Mouse (Mus musculus) stomach, embryonic 14.5 days (tissue): ENCODE results near the gene Rab21. TPM values are rescaled to one million over a fixed set of nuclear protein-coding genes. Genes with fewer than 3 reads are reported as not detected.

Source experiments
- ATAC-seq: fragments of 200-750 bp; cut with Nextera tagmentation; 2 replicates; pipeline ENCODE4 v1.8.0; 2017; ENCODE audit warnings: low read depth, moderate TSS enrichment; ENCODE audit not compliant: insufficient number of reproducible peaks, insufficient read depth, low FRiP score
- H3K27ac ChIP-seq: fragments of 300-500 bp; sonication (generic); 2 replicates; pipeline ENCODE4 v1.5.1; 2014; ENCODE audit warnings: mild to moderate bottlenecking, low read length, moderate library complexity, mixed read lengths
- H3K27me3 ChIP-seq: fragments of 300-500 bp; sonication (generic); 2 replicates; pipeline ENCODE4 v1.6.1; 2014; ENCODE audit warnings: low read length, control low read depth, mixed read lengths; ENCODE audit not compliant: control insufficient read depth, insufficient read depth
- H3K36me3 ChIP-seq: fragments of 300-500 bp; sonication (generic); 2 replicates; pipeline ENCODE4 v1.6.1; 2014; ENCODE audit warnings: mild to moderate bottlenecking, control low read depth, low read length, moderate library complexity, mixed read lengths; ENCODE audit not compliant: control insufficient read depth, insufficient read depth
- H3K4me1 ChIP-seq: fragments of 300-500 bp; sonication (generic); 2 replicates; pipeline ENCODE4 v1.6.1; 2014; ENCODE audit warnings: low read length, control low read depth, mixed read lengths; ENCODE audit not compliant: control insufficient read depth, insufficient read depth
- H3K4me2 ChIP-seq: fragments of 300-500 bp; sonication (generic); replicated peaks from 2 replicates; pipeline ENCODE4 v1.6.1; 2014; ENCODE audit warnings: low read depth, low read length, control low read depth
- H3K4me3 ChIP-seq: fragments of 300-500 bp; sonication (generic); 2 replicates; pipeline ENCODE4 v1.5.1; 2014; ENCODE audit warnings: low read depth, low read length, control low read depth
- H3K9ac ChIP-seq: fragments of 300-500 bp; sonication (generic); replicated peaks from 2 replicates; pipeline ENCODE4 v1.6.1; 2014; ENCODE audit warnings: low read depth, mild to moderate bottlenecking, control low read depth, low read length, moderate library complexity, mixed read lengths
- H3K9me3 ChIP-seq: fragments of 300-500 bp; sonication (generic); 2 replicates; pipeline ENCODE4 v1.6.1; 2016; ENCODE audit warnings: low read depth, low read length, control low read depth; ENCODE audit not compliant: control insufficient read depth
- whole genome bisulfite sequencing: fragments of 180-500 bp; shearing (Covaris S2); extraction: QIAGEN DNeasy Blood & Tissue Kit; methylation state at CpG from one replicate; pipeline ENCODE4 v1.1.7; 2014; 5-methylcytosine and 5-hydroxymethylcytosine counted together
- polyA plus RNA-seq: library from polyadenylated mRNA; unstranded; fragments of >200 nt; fragmentation: Nextera tagmentation; extraction: Ambion mirVana; gene quantifications from 2 replicates; pipeline ENCODE4 v1.2.1, GENCODE M21; 2014

Rab21 gene
- polyA plus RNA-seq, 1 experiment from 2014 or later: 8.0 TPM

DNA sequence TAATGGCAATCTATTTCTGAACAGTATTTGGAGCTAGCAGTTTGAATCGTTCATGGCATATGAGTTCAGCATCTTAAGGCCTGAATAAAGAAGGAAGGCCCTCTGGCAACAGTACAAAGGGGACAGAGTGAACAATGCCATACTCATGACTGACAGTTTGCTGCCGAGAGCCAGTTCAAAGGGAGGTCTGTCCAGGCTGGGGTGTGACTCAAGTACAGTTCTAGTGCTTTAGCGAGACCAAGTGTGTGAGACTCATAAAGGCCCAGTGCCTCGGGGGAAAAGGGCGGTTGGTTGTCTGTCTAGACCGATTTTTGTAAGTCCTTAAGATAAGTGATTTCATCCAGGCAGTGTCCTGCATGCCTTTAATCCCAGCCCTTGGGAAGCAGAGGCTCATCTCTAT lies 39.2 kb upstream of the Rab21 start:
- Histone ChIP-seq H3K4me3 (no peak overlapping the region), H3K27me3 (no peaks in the 10 kb centered on the region), H3K4me2 (no peak overlapping the region), H3K36me3 (no peaks in the 10 kb centered on the region; the same call in 1 of the 2 replicates), H3K4me1 (no peaks in the 10 kb centered on the region), H3K27ac (no peak overlapping the region), H3K9me3 (no peaks in the 10 kb centered on the region), H3K9ac (no peak overlapping the region)
- no peak for ATAC-seq
- WGBS: 79% methylated on average over 6 of the region's 6 CpGs

DNA sequence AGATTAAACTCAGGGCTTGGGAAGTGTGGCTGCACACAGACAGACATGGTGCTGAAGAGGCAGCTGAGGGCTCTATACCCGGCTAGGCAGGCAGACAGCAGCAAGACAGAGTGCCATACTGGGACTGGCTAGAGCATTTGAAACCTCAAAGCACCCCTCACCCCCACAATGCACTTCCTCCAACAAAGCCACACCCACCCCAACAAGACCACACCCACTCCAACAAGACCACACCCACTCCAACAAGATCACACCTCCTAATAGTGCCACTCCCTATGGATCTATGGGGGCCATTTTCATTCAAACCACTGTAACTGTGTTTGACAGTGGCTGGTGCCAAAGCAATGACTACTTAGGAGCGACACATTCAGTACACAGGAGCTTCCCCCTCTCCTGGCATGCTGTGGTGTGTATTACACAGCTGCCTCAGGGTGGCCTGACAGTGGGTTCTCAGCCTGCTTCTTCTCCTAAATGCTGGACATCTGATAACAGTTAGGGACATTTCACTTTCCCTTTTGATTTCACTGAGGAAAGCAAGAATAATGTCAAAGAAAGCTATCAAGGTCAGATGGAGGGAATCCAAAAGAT lies 35.5 kb upstream of the Rab21 start:
- no peaks in the 10 kb centered on the region for H3K9me3 ChIP-seq
- WGBS: 74% methylated on average over 2 of the region's 2 CpGs
- no peak overlapping the region for H3K27ac ChIP-seq
- H3K4me3 ChIP-seq: no peak overlapping the region
- no peaks in the 10 kb centered on the region for H3K36me3 ChIP-seq
- H3K27me3 ChIP-seq: no peaks in the 10 kb centered on the region
- no peaks in the 10 kb centered on the region for H3K4me1 ChIP-seq
- H3K4me2 ChIP-seq: no peak overlapping the region
- no peak overlapping the region for H3K9ac ChIP-seq
- no peak for ATAC-seq

DNA sequence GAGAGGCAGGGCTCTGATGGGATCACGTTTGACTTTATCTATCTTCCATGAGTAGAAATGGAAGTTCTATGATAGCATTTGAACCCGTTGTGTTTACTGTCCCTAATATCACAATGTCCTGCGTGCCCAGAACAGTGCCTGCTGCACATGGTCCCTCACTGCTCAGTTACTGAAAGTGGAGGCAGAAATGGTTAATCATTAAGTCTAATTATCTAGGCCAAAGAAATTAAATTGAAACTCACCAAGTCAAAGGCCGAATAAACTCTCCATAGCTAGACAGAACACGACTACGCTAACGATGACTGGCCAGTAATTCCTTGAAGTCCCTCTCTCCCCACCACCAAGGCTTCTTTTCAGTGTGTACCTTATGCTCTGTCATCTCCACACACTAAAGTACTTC lies 34.1 kb upstream of the Rab21 start:
- WGBS: 85% methylated on average over 7 of the region's 7 CpGs
- no peak overlapping the region for H3K4me2 ChIP-seq
- H3K27me3 ChIP-seq: no peaks in the 10 kb centered on the region
- no peaks in the 10 kb centered on the region for H3K9me3 ChIP-seq
- H3K4me3 ChIP-seq: no peak overlapping the region
- ATAC-seq: no peak
- no peaks in the 10 kb centered on the region for H3K36me3 ChIP-seq
- no peak overlapping the region for H3K27ac ChIP-seq
- no peaks in the 10 kb centered on the region for H3K4me1 ChIP-seq
- H3K9ac ChIP-seq: no peak overlapping the region

DNA sequence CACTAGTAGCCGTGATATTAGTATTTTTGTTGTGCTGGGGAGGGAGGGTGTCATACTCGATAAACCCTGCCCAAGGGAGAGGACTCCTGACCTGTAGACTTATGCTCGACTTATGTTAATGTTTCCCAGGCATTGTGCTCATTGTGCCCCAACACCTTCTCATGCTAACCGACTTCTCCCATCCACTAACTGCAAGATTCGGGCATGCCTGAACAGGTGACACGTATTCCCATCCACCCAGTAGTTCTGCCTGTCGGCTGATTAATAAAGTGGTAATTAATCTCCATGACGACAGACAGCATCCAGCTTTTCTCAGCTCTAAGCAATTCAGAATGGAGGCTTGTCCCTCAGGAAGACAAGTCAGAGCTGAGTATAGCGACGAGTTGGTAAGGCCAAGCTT lies 33.6 kb upstream of the Rab21 start:
- Histone ChIP-seq H3K27me3 (no peaks in the 10 kb centered on the region), H3K4me1 (no peaks in the 10 kb centered on the region), H3K4me3 (no peak overlapping the region), H3K27ac (no peak overlapping the region), H3K4me2 (no peak overlapping the region), H3K36me3 (no peaks in the 10 kb centered on the region), H3K9ac (no peak overlapping the region), H3K9me3 (no peaks in the 10 kb centered on the region)
- WGBS: 59% methylated on average over 10 of the region's 10 CpGs
- no peak for ATAC-seq

DNA sequence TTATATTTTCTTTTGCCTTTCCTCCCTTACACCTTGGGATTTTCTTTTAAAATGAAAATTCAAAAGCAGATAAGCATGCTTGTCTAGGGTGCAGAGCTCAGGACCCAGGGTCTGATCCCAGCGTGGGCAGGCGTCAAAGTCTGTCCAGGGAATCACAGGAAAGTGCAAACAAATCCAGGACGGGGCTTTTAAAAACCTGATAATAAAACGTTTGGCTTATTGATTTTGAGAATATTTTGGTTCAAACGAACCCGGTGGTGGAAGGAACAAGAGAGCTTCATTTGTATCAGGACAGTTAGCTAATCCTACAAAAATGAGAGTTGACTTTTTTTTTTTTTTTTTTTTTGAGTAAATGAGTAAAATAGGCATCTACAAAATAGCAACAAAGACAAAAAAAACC lies 32.7 kb upstream of the Rab21 start:
- Histone ChIP-seq H3K9ac (no peak overlapping the region), H3K27ac (no peak overlapping the region), H3K4me1 (no peaks in the 10 kb centered on the region), H3K9me3 (no peaks in the 10 kb centered on the region), H3K27me3 (no peaks in the 10 kb centered on the region), H3K4me3 (no peak overlapping the region), H3K4me2 (no peak overlapping the region), H3K36me3 (peaks cover 2% of the 10 kb centered on the region; the same call in 1 of the 2 replicates)
- WGBS: 62% methylated on average over 6 of the region's 6 CpGs
- no peak for ATAC-seq

DNA sequence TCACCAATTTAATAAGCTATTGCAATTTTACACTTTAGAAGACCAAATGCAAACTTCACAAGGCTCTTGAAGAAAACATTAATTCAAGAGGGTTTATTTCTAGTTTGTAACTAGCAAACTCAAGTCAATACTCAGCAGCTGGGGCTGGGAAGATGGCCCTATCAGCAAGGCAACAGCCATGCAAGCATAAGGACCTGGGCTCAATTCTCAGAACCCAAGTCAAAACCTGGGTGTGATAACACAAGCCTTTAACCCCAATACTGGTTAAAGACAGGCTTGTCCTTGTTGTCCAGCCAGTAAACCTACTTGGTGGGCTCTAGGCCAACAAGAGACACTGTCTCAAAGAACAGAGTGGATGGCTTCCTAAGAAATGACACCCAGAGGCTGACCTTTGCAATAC lies 31.1 kb upstream of the Rab21 start:
- ATAC-seq: no peak
- no peak overlapping the region for H3K4me3 ChIP-seq

DNA sequence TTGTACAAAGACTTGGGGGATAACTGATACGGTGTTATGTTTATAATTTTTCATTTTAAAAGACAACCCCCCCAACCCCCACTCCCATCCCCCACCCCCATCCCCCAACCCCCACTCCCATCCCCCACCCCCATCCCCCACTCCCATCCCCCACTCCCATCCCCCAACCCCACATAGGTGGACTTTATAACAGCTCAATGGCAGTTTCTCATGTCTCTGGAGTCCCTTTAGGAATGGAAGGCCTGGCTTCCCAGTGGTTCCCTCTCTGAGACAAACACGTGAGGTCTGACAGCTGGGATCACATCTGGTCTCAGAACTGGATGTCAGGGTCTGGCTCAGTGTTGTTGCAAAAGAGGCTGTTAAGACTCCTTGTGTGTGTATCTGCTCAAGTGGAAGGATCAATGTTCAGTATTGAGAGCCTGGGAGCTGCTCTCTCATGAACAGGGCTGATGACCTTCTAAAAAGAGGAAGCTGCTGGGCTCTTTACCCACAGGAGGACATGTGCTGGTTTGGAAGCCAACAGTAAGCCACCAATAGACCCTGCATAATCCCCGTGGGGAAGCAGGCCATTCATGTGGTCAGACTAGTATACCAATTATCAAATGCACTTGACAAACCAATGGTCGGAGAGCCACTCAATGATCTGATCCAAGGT lies 27.5 kb upstream of the Rab21 start:
- Histone ChIP-seq H3K36me3 (peaks cover 7% of the 10 kb centered on the region; the same call in 1 of the 2 replicates), H3K4me3 (no peak overlapping the region), H3K4me1 (no peaks in the 10 kb centered on the region), H3K27me3 (no peaks in the 10 kb centered on the region), H3K4me2 (no peak overlapping the region), H3K27ac (no peak overlapping the region), H3K9me3 (no peaks in the 10 kb centered on the region), H3K9ac (no peak overlapping the region)
- no peak for ATAC-seq
- WGBS: 78% methylated on average over 4 of the region's 4 CpGs

More for the DNA sequence above, 31.1 kb upstream of the Rab21 start:
- H3K27ac ChIP-seq: no peak overlapping the region
- H3K9ac ChIP-seq: no peak overlapping the region
- H3K9me3 ChIP-seq: no peaks in the 10 kb centered on the region
- no peak overlapping the region for H3K4me2 ChIP-seq
- H3K27me3 ChIP-seq: no peaks in the 10 kb centered on the region
- H3K4me1 ChIP-seq: no peaks in the 10 kb centered on the region
- H3K36me3 ChIP-seq: peaks cover 7% of the 10 kb centered on the region; the same call in 1 of the 2 replicates

DNA sequence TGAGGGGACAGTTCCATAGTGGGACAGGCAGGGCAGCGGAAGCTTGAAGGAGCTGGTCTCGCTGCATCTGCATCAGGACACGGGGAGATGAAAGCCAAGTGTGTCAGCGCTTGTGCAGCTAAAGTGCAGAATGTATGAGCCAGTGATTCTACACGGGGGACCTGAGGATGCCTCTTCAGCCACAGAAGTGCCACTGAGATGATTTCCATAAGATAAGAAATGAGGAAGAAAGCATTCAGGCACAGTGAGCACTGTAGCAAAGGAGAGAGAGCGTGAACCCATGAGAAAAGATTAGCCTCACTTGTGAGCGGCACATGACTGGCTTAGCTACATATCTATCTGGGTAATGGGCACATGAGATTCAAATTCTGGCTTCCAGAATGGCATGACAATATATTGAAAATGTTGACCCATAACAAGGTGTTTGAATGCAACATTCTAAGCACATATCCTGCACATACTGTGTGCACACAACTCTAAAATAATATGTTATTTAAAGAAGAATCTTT lies 24.5 kb upstream of the Rab21 start:
- H3K27ac ChIP-seq: no peak overlapping the region
- ATAC-seq: no peak
- H3K4me2 ChIP-seq: no peak overlapping the region
- WGBS: 91% methylated on average over 7 of the region's 7 CpGs
- H3K9me3 ChIP-seq: no peaks in the 10 kb centered on the region
- no peaks in the 10 kb centered on the region for H3K27me3 ChIP-seq
- H3K9ac ChIP-seq: no peak overlapping the region
- no peaks in the 10 kb centered on the region for H3K4me1 ChIP-seq
- peaks cover 7% of the 10 kb centered on the region; the same call in 1 of the 2 replicates for H3K36me3 ChIP-seq
- H3K4me3 ChIP-seq: no peak overlapping the region
